Mouse (Mus musculus): ENCODE results near the gene Gm11099.

Gene Gm11099

DNA sequence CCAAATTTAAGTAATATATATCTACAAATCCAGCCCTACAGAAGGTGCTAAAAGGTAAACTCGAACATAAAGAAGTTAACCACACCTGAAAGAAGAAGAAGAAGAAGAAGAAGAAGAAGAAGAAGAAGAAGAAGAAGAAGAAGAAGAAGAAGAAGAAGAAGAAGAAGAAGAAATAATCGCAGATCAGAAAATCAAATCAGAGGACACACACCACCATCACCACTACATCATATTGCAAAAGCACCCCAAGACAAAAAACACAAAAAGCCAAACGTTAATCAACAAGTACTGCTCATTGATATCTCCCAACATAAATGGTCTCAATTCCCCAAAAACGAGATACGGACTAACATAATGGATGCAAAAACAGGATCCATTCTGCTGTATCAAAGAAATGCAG is at the start of gene Gm11099:
Gene Gm11099 (plus strand): TSS at position 301 of the 400 bp plus-strand sequence.
- no peak for DNase-seq (ENCODE audit: low spot score)

GRCm38 (mm10) chr2:58812941-58813340 is 46.3 kb upstream of the Gm11099 start:
- no peak for DNase-seq (ENCODE audit: low spot score)

DNA sequence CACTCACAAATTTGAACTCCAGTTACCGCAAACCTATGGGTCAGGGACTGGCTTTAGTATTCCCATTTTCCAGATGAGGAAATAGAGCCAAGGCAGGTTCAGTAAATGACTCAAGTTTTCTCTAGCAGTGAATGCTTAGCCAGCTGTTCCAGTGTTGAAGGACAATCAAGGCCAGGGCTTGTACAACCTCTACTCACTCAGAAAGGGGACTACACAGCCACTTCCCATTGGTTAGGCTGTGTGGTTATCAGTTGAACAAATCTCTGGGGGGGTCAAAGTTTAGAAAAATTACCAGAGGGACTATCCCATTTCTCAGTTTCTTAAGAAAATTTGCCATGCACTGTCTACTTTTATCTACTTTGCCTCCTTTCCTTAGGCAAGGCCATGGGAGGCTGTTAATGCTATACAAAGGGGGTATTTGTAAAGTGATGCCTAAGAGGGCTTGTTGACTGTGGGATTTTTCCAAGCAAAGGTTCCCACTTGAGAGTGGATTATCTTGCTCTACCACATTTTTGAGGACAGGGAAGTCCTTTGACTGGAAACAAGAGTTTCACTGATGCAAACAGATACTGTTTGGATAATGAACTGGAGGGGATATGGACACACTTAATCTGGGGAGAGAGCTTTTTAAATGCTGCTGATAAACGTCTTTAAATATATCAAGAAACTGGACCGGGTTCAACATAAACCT is 30.2 kb upstream of the Gm11099 start:
- no peak for DNase-seq (ENCODE audit: low spot score)

- no peak for DNase-seq (ENCODE audit: low spot score)
These were observed 29.1 kb upstream of the Gm11099 start for GRCm38 (mm10) chr2:58829981-58830742.

GRCm38 (mm10) chr2:58832253-58832980 is 26.8 kb upstream of the Gm11099 start:
- no peak for DNase-seq (ENCODE audit: low spot score)

- DNase-seq (ENCODE audit: low spot score) = no peak
These were observed 18.2 kb upstream of the Gm11099 start for GRCm38 (mm10) chr2:58841021-58841420.

DNA sequence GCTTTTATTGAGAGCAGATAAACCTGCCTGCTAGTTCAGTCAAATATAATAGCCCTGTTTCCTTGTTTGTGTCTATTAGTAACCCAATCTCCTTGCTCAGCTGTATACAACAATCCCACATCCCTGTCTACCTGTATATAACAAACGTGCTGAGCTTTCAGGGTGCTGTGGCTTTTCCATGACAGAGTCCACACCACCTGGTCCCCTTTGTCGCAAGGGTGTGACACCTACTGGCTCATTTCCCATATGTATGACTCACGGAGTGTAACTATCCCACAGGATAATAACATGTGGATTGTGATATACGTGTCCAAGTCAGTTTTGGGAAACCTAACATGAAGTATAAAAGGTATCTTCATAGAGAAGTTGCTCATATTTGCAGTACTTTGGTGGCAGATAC is 16.8 kb upstream of the Gm11099 start:
- no peak for DNase-seq (ENCODE audit: low spot score)

DNA sequence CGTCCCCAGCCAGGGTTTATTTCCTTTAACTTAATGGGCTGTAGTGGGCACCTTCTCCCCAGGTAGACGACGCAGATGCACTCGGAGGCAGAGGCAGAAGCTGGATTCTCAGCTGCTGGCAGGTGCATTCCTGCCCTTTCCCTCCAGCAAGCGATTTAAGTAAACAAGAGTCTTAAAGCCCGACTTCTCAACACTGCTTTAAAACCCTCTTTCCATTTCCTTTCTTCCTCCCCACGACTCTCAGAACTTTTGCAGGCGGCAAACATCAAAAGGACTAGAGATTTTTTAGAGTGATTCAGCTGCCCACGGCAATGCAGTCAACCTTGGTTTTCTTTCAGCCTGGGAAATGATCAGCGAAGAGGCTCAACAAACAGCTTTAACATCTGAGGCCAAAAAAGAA is 14.7 kb upstream of the Gm11099 start:
- no peak for DNase-seq (ENCODE audit: low spot score)

- no peak for DNase-seq (ENCODE audit: low spot score)
These were observed 20.6 kb downstream of the Gm11099 start for GRCm38 (mm10) chr2:58879876-58880275.

GRCm38 (mm10) chr2:58905057-58905456 is 45.8 kb downstream of the Gm11099 start:
- DNase-seq (ENCODE audit: low spot score) = no peak

GRCm38 (mm10) chr2:58906814-58907516 is 47.7 kb downstream of the Gm11099 start:
- no peak for DNase-seq (ENCODE audit: low spot score)

DNA sequence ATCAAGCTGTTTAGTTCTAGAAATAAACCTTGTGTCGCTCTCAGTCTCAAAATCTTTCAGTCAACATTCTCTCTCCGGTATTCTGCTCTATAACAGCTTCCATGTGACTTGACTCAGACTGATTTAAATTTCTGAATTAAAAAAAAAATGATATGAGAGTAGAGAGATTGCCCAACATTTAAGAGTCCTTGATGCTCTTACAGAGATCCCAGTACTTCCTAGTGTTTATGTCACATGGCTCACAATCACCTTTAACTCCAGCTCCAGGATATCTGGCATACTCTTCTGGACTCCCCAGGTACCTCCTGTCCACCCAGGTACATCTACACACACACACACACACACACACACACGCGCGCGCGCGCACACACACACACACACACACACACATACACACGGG is 53.1 kb downstream of the Gm11099 start:
- no peak for DNase-seq (ENCODE audit: low spot score)

- DNase-seq (ENCODE audit: low spot score) = no peak
These were observed 59.1 kb downstream of the Gm11099 start for GRCm38 (mm10) chr2:58918351-58918750.

- DNase-seq (ENCODE audit: low spot score) = no peak
These were observed 66.3 kb downstream of the Gm11099 start for GRCm38 (mm10) chr2:58925551-58925950.

DNA sequence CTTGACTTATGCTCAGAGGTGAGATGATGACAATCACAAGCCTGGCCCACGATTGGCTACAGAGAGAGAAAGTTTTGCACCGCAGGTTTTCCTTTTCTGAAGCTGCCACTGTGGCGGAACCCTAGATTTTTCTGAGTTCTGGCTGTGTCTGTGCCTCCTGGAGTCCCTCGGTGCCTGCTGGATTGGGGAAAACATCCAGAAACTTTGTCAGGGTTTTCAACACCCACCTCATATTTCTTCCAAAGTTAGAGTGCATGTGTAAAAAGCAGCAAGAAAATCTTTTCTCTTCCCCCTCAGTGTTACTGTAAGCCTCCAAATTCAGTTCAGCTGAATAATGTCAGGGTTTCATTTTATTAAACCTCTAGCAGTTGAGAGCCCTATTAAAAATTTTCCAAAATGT is 82.1 kb downstream of the Gm11099 start:
- no peak for DNase-seq (ENCODE audit: low spot score)

DNA sequence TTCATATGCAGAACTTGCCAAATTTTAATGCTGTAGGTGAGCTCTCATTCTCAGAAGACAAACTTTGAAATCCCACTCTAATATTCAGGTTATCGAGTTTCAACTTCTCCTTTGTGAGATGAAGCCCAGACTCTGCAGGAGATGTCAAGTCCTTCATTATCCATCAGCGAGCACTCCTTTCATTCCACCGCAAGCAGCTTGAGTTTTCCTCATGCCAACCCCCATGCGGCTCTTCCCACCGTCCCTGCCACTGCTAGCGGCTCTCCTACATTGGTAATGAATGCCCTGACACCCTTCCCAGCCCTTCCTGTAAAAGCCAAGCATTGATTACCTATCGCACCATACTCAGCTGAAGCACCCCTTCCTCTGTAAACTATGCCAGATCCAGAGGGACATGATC is 89.6 kb downstream of the Gm11099 start:
- DNase-seq (ENCODE audit: low spot score) = no peak

GRCm38 (mm10) chr2:58952101-58952500 is 92.9 kb downstream of the Gm11099 start:
- DNase-seq (ENCODE audit: low spot score) = no peak

- DNase-seq (ENCODE audit: low spot score) = no peak
These were observed 97.1 kb downstream of the Gm11099 start for GRCm38 (mm10) chr2:58956351-58956750.

GRCm38 (mm10) chr2:58956770-58957300 is 97.6 kb downstream of the Gm11099 start:
- DNase-seq (ENCODE audit: low spot score) = no peak
